Mouse (Mus musculus) forebrain, embryonic 12.5 days (tissue): ENCODE results near the gene Med29. TPM values are rescaled to one million over a fixed set of nuclear protein-coding genes. Genes with fewer than 3 reads are reported as not detected.

Experiments used
- ATAC-seq: fragments of 200-750 bp; cut with Nextera tagmentation; 2 replicates; pipeline ENCODE4 v1.8.0; 2017; ENCODE audit warnings: moderate TSS enrichment; ENCODE audit not compliant: low FRiP score
- H3K27ac ChIP-seq: fragments of 300-500 bp; sonication (generic); 2 replicates; pipeline ENCODE4 v1.5.1; 2016; ENCODE audit warnings: mild to moderate bottlenecking
- H3K27me3 ChIP-seq: fragments of 300-500 bp; sonication (generic); 2 replicates; pipeline ENCODE4 v1.6.1; 2016; ENCODE audit warnings: mild to moderate bottlenecking
- H3K36me3 ChIP-seq: fragments of 300-500 bp; sonication (generic); replicated peaks from 2 replicates; pipeline ENCODE4 v1.6.1; 2016; ENCODE audit warnings: mild to moderate bottlenecking
- H3K4me1 ChIP-seq: fragments of 300-500 bp; sonication (generic); 2 replicates; pipeline ENCODE4 v1.6.1; 2016
- H3K4me2 ChIP-seq: fragments of 300-500 bp; sonication (generic); 2 replicates; pipeline ENCODE4 v1.6.1; 2016; ENCODE audit warnings: mild to moderate bottlenecking, moderate library complexity
- H3K4me3 ChIP-seq: fragments of 300-500 bp; sonication (generic); replicated peaks from 2 replicates; pipeline ENCODE4 v1.5.1; 2016; ENCODE audit warnings: mild to moderate bottlenecking
- H3K9ac ChIP-seq: fragments of 300-500 bp; sonication (generic); 2 replicates; pipeline ENCODE4 v1.6.1; 2016; ENCODE audit warnings: mild to moderate bottlenecking
- H3K9me3 ChIP-seq: fragments of 300-500 bp; sonication (generic); 2 replicates; pipeline ENCODE4 v1.6.1; 2016
- WGBS: fragments of 180-500 bp; shearing (Covaris S2); methylation state at CpG from one replicate; pipeline ENCODE4 v1.1.7; 2016; 5-methylcytosine and 5-hydroxymethylcytosine counted together
- polyA plus RNA-seq: library from polyadenylated mRNA; unstranded; fragments of >200 nt; fragmentation: Nextera tagmentation; extraction: Ambion mirVana; gene quantifications from 2 replicates; pipeline ENCODE4 v1.2.1, GENCODE M21; 2016

The Med29 gene
- polyA plus RNA-seq, 1 experiment from 2014 or later: 43.1 TPM

DNA sequence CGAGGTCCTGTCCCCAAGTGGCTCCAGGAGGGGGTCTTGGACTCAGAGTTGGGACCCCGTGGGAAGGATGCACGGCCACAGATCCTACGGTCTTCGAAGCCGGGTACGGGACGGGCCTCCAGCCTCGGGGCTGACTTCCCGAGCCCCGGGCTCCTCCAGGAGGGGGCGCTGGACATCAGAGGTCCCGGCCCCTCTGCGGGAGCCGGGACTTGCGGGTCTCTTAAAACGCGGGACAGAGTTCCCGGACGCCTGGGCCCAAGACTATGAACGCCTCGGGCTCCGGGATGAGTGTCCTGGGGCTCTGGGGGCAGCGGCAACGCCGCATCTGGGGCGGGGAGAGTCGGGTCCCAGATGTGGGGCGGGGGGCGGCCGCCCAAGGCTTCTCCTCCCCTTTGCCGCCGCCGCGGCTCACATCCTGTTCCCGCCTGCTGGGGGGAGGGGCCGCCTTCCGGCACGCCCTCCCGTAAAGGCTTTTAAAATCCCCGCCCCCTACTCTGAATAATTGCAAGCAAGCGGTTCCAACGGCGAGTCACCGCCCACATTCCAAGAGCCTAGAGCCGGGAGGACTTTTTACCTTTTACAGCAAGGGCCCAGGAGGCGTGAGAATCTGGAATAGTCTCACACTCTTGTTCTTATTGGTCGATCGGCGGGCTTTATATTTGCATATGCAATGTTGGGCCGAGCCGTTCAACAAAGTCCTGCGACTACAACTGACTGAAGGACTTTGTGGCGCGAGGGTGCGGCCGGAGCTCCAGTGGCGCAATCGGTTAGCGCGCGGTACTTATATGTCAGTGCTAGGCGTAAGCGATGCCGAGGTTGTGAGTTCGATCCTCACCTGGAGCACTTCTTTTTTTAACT is 20.0 kb downstream of the Med29 start, which contains the start of gene Plekhg2:
Gene Plekhg2 (minus strand): TSS at position 349 of the 858 bp plus-strand sequence.
- Histone ChIP-seq H3K9ac (peak within 1 kb of the TSS; percentile 80), H3K36me3 (peaks cover 28% of the 10 kb centered on the region), H3K9me3 (no peaks in the 10 kb centered on the region), H3K4me2 (peak within 1 kb of the TSS; percentile 80), H3K27me3 (peaks cover 5% of the 10 kb centered on the region), H3K27ac (peak within 1 kb of the TSS; percentile 94), H3K4me3 (peak within 1 kb of the TSS; percentile 81), H3K4me1 (peaks cover 56% of the 10 kb centered on the region)
- under 1% methylated on average over 65 of the region's 66 CpGs for WGBS
- peak; percentile 86 for ATAC-seq

- peak overlapping the region; percentile 80 for H3K4me2 ChIP-seq
- peaks cover 50% of the 10 kb centered on the region for H3K4me1 ChIP-seq
- H3K9me3 ChIP-seq: no peaks in the 10 kb centered on the region
- H3K9ac ChIP-seq: peak overlapping the region; percentile 80
- H3K27ac ChIP-seq: peak overlapping the region; percentile 94
- H3K4me3 ChIP-seq: peak overlapping the region; percentile 81
- peak; percentile 12 for ATAC-seq
- H3K36me3 ChIP-seq: peaks cover 36% of the 10 kb centered on the region
- H3K27me3 ChIP-seq: no peaks in the 10 kb centered on the region
- WGBS: under 1% methylated on average over 41 of the region's 43 CpGs
These were observed 21.0 kb downstream of the Med29 start for GRCm38 (mm10) chr7:28371514-28371989.

DNA sequence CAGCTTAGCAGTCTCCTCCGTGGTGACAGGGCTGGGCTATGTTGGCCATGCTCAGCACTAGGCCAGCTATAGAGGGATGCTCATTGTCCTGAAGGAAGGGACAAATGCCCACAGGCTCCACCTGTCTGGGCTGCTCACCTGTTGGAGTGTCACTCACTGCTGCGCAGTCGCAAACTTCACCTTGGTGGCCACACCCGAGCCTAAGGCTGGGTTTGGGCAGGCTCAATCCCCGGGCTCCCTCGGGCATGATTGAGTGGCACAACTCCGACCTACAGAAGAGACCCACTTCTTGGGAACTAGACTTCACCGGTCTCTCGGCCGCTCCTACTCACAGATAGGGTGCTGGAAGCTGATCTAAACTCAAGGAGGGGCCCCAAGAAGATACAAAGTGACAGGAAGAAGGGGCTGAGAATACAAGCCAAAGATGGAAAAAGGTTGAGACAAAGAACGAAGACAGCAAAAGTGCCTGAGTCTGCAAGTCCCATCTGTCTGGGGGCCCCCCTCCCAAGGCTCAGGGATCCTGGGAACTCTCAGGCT is 21.5 kb downstream of the Med29 start:
- Histone ChIP-seq H3K27me3 (no peaks in the 10 kb centered on the region), H3K36me3 (peaks cover 41% of the 10 kb centered on the region), H3K4me3 (peak overlapping the region; percentile 81), H3K4me1 (peaks cover 45% of the 10 kb centered on the region), H3K4me2 (peak overlapping the region; percentile 80), H3K9ac (peak overlapping the region; percentile 80), H3K27ac (peak overlapping the region; percentile 94), H3K9me3 (no peaks in the 10 kb centered on the region)
- 10% methylated on average over 11 of the region's 11 CpGs for WGBS
- ATAC-seq: no peak

DNA sequence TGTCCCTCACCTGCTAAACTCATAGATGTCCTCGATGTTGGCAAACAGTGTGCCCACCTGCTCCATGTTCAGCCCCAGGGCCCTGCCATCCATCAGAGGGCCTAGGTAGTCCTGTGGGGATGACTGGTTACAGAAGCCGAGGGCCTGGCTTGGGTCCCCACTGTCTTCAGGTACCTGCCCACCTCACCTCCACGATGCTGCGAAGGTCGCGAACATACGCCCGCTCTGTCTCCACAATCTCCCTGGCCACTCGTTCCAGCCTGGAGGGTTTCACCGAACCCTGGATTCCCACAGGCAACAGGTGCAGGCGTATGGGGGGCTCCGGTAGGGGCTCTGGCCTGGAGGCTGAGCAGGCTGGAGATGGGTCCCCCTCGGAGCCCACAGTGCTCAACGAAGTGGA is 22.5 kb downstream of the Med29 start:
- 93% methylated on average over 14 of the region's 14 CpGs for WGBS
- peak overlapping the region; percentile 80 for H3K4me2 ChIP-seq
- no peaks in the 10 kb centered on the region for H3K27me3 ChIP-seq
- peak overlapping the region; percentile 80; the same call in 1 of the 2 replicates for H3K9ac ChIP-seq
- H3K9me3 ChIP-seq: no peaks in the 10 kb centered on the region
- peaks cover 51% of the 10 kb centered on the region for H3K36me3 ChIP-seq
- H3K4me1 ChIP-seq: peaks cover 36% of the 10 kb centered on the region
- ATAC-seq: no peak
- H3K27ac ChIP-seq: no peak overlapping the region
- peak overlapping the region; percentile 81 for H3K4me3 ChIP-seq

DNA sequence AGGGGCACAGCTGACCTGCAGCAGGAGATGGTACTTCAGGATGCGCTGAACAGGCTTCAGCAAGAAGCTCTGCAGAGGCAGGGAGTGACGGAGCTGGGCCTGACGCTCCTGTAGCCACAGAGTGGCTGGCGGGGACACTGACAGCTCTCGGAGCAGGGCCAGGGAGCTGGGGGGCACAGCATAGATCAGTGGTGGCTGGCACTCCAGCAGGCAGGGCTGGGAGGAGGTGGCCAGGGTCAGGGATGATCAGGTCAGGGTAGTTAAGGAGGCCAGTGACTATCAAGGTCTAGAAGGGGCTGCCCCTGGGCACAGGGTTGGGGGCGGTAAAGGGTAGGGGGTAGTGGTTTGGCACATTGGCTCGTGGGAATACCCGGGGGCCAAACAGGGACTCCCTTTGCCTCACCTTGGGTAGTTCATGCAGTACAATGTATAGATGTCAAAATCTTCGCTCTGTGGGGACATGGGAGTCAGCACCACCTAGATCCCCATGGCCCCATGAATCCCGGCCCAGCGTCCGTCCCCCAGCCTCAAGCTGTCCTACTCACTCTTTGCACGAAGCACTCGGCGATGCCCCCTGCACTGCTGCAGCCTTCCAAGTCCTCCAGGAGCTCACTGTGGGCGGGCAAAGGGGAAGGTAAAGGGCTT is 24.1 kb downstream of the Med29 start:
- H3K4me2 ChIP-seq: no peak overlapping the region
- no peak overlapping the region for H3K9ac ChIP-seq
- H3K27me3 ChIP-seq: no peaks in the 10 kb centered on the region
- peaks cover 26% of the 10 kb centered on the region for H3K4me1 ChIP-seq
- H3K36me3 ChIP-seq: peaks cover 67% of the 10 kb centered on the region
- 94% methylated on average over 16 of the region's 16 CpGs for WGBS
- H3K4me3 ChIP-seq: no peak overlapping the region; the same call in 1 of the 2 replicates
- H3K27ac ChIP-seq: no peak overlapping the region
- ATAC-seq: no peak
- H3K9me3 ChIP-seq: no peaks in the 10 kb centered on the region

DNA sequence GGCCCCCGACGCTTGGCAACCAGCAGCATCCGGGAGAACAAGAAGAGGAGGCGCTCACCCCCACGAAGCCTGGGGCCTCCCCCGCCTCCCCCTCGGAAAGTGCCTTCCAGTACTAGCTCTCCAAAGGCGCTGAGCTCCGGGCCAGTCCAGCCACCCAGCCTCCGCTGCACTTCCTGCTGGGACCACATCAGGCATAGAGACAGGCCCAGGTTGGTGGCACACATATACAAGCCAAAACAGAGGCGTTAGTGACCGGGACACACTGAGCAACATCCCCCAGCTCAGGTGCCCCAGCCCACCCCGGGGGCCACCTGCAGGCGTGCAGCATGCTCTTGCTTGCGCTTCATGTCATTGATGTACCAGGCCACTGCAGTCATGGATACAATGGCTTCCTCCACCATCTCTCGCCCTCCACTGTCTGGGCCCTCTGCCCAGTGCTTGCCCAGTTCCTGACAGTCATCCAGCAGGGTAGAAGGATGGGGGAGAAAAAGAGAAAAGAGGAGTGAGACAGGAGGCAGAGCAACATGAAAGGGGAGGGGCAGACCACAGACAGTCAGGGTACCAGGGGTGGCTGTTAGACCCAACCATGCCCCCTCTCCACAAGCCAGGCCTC is 24.7 kb downstream of the Med29 start:
- no peaks in the 10 kb centered on the region for H3K9me3 ChIP-seq
- H3K4me3 ChIP-seq: no peak overlapping the region
- H3K27ac ChIP-seq: no peak overlapping the region
- ATAC-seq: no peak
- WGBS: 95% methylated on average over 16 of the region's 16 CpGs
- H3K4me1 ChIP-seq: peaks cover 26% of the 10 kb centered on the region
- H3K27me3 ChIP-seq: no peaks in the 10 kb centered on the region
- peaks cover 71% of the 10 kb centered on the region for H3K36me3 ChIP-seq
- no peak overlapping the region for H3K9ac ChIP-seq
- H3K4me2 ChIP-seq: no peak overlapping the region

- no peak for ATAC-seq
- H3K4me3 ChIP-seq: no peak overlapping the region
- 89% methylated on average over 16 of the region's 16 CpGs for WGBS
- H3K4me1 ChIP-seq: peaks cover 14% of the 10 kb centered on the region
- no peaks in the 10 kb centered on the region for H3K27me3 ChIP-seq
- no peak overlapping the region for H3K27ac ChIP-seq
- peaks cover 86% of the 10 kb centered on the region for H3K36me3 ChIP-seq
- H3K9me3 ChIP-seq: no peaks in the 10 kb centered on the region
- H3K4me2 ChIP-seq: no peak overlapping the region
- H3K9ac ChIP-seq: no peak overlapping the region
These were observed 30.0 kb downstream of the Med29 start for GRCm38 (mm10) chr7:28362441-28363060.

- Histone ChIP-seq H3K4me2 (no peak overlapping the region), H3K9ac (no peak overlapping the region), H3K27me3 (no peaks in the 10 kb centered on the region), H3K9me3 (no peaks in the 10 kb centered on the region), H3K4me1 (peaks cover 22% of the 10 kb centered on the region), H3K27ac (no peak overlapping the region), H3K4me3 (no peak overlapping the region), H3K36me3 (peaks cover 78% of the 10 kb centered on the region)
- ATAC-seq: no peak
- 97% methylated on average over 20 of the region's 20 CpGs for WGBS
These were observed 30.7 kb downstream of the Med29 start for GRCm38 (mm10) chr7:28361647-28362341.

DNA sequence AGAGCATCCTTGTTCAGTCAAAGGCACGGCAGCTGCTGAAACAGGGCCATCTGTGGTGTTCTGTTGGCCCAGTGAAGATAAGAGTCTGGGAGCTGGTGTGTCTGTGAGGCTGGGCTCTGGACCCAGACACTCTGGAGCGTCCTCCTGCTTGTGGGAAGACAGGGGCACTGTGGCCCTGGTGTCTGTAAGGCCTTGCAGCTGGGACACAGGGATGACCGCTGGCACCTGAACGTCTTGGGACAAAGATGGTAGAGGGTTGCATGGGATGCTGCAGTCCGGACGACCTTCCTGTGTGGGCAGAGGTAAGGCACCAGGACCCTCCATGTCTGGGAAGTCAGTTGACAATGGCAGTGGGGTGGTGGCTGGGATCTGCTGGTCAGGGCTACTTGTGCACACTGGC is 32.2 kb downstream of the Med29 start:
- WGBS: 94% methylated on average over 6 of the region's 6 CpGs
- Histone ChIP-seq H3K4me1 (peaks cover 22% of the 10 kb centered on the region), H3K27ac (no peak overlapping the region), H3K4me2 (no peak overlapping the region), H3K9me3 (no peaks in the 10 kb centered on the region), H3K4me3 (no peak overlapping the region), H3K9ac (no peak overlapping the region), H3K36me3 (peaks cover 65% of the 10 kb centered on the region), H3K27me3 (no peaks in the 10 kb centered on the region)
- ATAC-seq: no peak

DNA sequence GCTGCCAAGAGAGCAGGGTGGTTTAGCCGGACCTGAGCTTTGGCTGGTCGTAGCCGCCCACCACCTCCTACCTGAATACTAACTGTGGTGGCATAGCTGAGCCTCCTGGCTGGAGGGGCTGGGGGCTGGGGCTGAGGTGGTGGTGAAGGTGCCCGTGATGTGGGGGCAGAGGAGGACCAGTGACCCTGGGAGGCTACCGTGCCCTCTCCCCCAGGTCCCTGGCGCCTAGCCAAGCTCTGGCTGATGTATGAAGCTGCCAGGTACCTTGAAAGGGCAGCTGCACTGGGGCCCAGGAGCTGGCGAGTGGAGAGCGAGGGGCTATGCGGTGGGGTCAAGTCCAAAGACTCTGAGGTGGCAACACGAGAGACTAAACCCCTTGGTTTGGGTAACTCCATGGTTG is 32.7 kb downstream of the Med29 start:
- Histone ChIP-seq H3K36me3 (peaks cover 64% of the 10 kb centered on the region), H3K27ac (no peak overlapping the region), H3K9me3 (no peaks in the 10 kb centered on the region), H3K4me3 (no peak overlapping the region), H3K4me1 (peaks cover 22% of the 10 kb centered on the region), H3K9ac (0 out of 2 replicates have a peak overlapping the region, but pooled peaks have one; percentile 9), H3K27me3 (no peaks in the 10 kb centered on the region), H3K4me2 (no peak overlapping the region)
- no peak for ATAC-seq
- WGBS: 93% methylated on average over 10 of the region's 10 CpGs

DNA sequence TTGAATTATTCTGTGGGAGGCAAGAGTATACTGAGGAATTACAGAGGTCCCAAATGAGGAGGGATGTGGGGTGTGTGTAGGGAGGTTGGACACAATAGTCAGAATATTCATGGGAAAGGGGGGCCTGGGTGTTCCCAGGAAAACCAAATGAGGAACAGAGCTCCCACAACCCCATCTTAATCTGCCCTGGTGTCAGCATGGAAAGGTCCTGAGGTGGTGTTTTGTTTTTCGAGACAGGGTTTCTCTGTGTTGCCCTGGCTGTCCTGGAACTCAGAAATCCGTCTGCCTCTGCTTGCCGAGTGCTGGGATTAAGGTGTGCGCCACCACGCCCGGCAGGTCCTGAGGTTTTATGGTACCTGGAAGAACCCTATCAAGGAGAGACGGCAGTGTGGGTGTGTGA is 34.1 kb downstream of the Med29 start:
- ATAC-seq: 0 out of 2 replicates have a peak, but pooled peaks have one; percentile 21
- Histone ChIP-seq H3K9ac (peak overlapping the region; percentile 25; the same call in 1 of the 2 replicates), H3K4me2 (peak overlapping the region; percentile 2; the same call in 1 of the 2 replicates), H3K36me3 (peaks cover 65% of the 10 kb centered on the region), H3K27me3 (no peaks in the 10 kb centered on the region), H3K27ac (peak overlapping the region; percentile 68; the same call in 1 of the 2 replicates), H3K4me1 (peaks cover 22% of the 10 kb centered on the region), H3K4me3 (no peak overlapping the region), H3K9me3 (no peaks in the 10 kb centered on the region)
- WGBS: 45% methylated on average over 7 of the region's 7 CpGs
